Mouse (Mus musculus) left cerebral cortex, postnatal 4 days (tissue): ENCODE data around the gene Fli1. TPM values are rescaled to one million over a fixed set of nuclear protein-coding genes. Genes with fewer than 3 reads are reported as not detected.

ENCODE experiments used
- DNase-seq: peaks from one replicate; pipeline ENCODE4 v3.0.0-alpha.2; 2022
- intact Hi-C: fragments of 180-260 bp; cut with DNase I; formaldehyde crosslinking; loops from one replicate; pipeline ENCODE4 v1.15.1; 2025
- total RNA-seq, 2 experiments: library from RNA; stranded (reverse); gene quantifications; 2 replicates each; pipeline ENCODE4 v1.2.3; 2021

Fli1 gene
- 1 to 10 TPM; 8.5 to 10.0 TPM for total RNA-seq

GRCm38 (mm10) chr9:32542212-32543039 is at the start of gene Fli1:
TSS of gene Fli1 (minus strand) at chr9:32542861.
- intact Hi-C loops = no loop called here
- DNase-seq = no peak

GRCm38 (mm10) chr9:32591732-32592582 is 49.3 kb upstream of the Fli1 start:
- intact Hi-C loops = loop anchor here (2.0 to 5.0 kb wide), 2 partner anchors 349 to 490 kb away; no protein-coding TSS in a partner anchor

GRCm38 (mm10) chr9:32590571-32590970 is 47.9 kb upstream of the Fli1 start:
- intact Hi-C loops = loop anchor here (2.0 to 5.0 kb wide), 2 partner anchors 350 to 492 kb away; no protein-coding TSS in a partner anchor
- DNase-seq = no peak

More at GRCm38 (mm10) chr9:32591732-32592582, 49.3 kb upstream of the Fli1 start:
- DNase-seq = peak; percentile 39

- intact Hi-C loops = loop anchor here (2.0 to 5.0 kb wide), 5 partner anchors 183 to 657 kb away; no protein-coding TSS in a partner anchor
- DNase-seq = peak; percentile 86
These were observed 47.2 kb upstream of the Fli1 start for GRCm38 (mm10) chr9:32589900-32590299.

GRCm38 (mm10) chr9:32585357-32585756 is 42.7 kb upstream of the Fli1 start:
- intact Hi-C loops = loop anchor here (5.0 kb wide), 3 partner anchors 178 to 662 kb away; no protein-coding TSS in a partner anchor

GRCm38 (mm10) chr9:32583905-32584304 is 41.2 kb upstream of the Fli1 start:
- intact Hi-C loops = no loop called here
- DNase-seq = no peak

More at GRCm38 (mm10) chr9:32585357-32585756, 42.7 kb upstream of the Fli1 start:
- peak; percentile 21 for DNase-seq

GRCm38 (mm10) chr9:32581851-32582573 is 39.4 kb upstream of the Fli1 start:
- intact Hi-C loops = no loop called here
- no peak for DNase-seq

- intact Hi-C loops = no loop called here
- DNase-seq = no peak
These were observed 35.8 kb upstream of the Fli1 start for GRCm38 (mm10) chr9:32578411-32578810.

- intact Hi-C loops = no loop called here
- DNase-seq = no peak
These were observed 31.0 kb upstream of the Fli1 start for GRCm38 (mm10) chr9:32573638-32574037.

- DNase-seq = peak; percentile 48
- intact Hi-C loops = no loop called here
These were observed 29.0 kb upstream of the Fli1 start for GRCm38 (mm10) chr9:32571676-32572075.

GRCm38 (mm10) chr9:32570547-32570946 is 27.9 kb upstream of the Fli1 start:
- no peak for DNase-seq
- intact Hi-C loops = no loop called here

- intact Hi-C loops = no loop called here
- no peak for DNase-seq
These were observed 26.6 kb upstream of the Fli1 start for GRCm38 (mm10) chr9:32569261-32569660.

- DNase-seq = no peak
- intact Hi-C loops = no loop called here
These were observed 24.9 kb upstream of the Fli1 start for GRCm38 (mm10) chr9:32567603-32568002.

GRCm38 (mm10) chr9:32565309-32565708 is 22.6 kb upstream of the Fli1 start:
- intact Hi-C loops = no loop called here

GRCm38 (mm10) chr9:32562837-32563236 is 20.2 kb upstream of the Fli1 start:
- intact Hi-C loops = no loop called here
- no peak for DNase-seq

More at GRCm38 (mm10) chr9:32565309-32565708, 22.6 kb upstream of the Fli1 start:
- no peak for DNase-seq

- DNase-seq = no peak
- intact Hi-C loops = no loop called here
These were observed 19.7 kb upstream of the Fli1 start for GRCm38 (mm10) chr9:32562409-32562808.

- intact Hi-C loops = no loop called here
- DNase-seq = no peak
These were observed 18.7 kb upstream of the Fli1 start for GRCm38 (mm10) chr9:32561190-32561890.

GRCm38 (mm10) chr9:32559859-32560258 is 17.2 kb upstream of the Fli1 start:
- intact Hi-C loops = no loop called here

GRCm38 (mm10) chr9:32559454-32559853 is 16.8 kb upstream of the Fli1 start:
- intact Hi-C loops = no loop called here
- no peak for DNase-seq

More at GRCm38 (mm10) chr9:32559859-32560258, 17.2 kb upstream of the Fli1 start:
- no peak for DNase-seq

- intact Hi-C loops = no loop called here
- no peak for DNase-seq
These were observed 13.7 kb upstream of the Fli1 start for GRCm38 (mm10) chr9:32556313-32556712.
